Mouse (Mus musculus) MEL-GATA-1-ER (cell line): ENCODE data around the gene Pcyox1.

Source experiments
- DNase-seq: peaks from one replicate; pipeline ENCODE4 v3.0.0-alpha.2; 2012; ENCODE audit warnings: low read depth; ENCODE audit errors: extremely low read depth

Gene Pcyox1

DNA sequence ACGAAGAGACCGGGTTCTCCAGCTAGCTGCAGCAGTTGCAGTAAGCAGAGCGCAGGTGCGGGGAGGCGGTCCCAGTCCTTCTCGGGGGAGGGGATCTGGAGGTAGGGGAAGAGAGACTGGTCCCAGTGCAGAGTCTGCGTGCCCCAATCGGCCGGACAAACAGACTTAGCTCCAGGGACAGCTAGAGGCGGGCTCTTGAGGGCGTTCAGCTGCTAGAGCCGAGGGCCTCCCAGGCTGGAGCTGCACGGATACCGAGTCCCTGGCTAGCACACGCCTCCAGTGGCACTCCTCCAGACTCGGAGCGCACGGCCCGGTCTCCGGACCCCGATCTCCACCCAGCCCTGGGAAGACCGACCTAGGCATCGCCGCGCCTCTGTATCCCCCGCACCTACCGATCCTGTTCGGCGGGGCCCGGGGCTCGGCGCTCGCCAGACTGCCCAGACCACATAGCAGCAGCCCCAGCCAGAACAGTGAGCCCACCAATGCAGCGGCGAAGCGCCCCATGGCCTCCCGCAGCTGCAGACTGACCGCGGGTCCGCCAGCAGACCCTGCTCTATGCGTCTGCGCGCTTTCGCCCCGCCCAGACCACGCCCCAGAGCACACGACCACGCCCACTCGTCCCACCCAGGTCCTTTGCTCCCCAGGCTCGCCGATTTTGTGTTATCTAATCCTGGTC, at the start of gene Pcyox1:
Gene Pcyox1 (minus strand): TSS at position 574 of the 676 bp plus-strand sequence.
- DNase-seq, result no peak

DNA sequence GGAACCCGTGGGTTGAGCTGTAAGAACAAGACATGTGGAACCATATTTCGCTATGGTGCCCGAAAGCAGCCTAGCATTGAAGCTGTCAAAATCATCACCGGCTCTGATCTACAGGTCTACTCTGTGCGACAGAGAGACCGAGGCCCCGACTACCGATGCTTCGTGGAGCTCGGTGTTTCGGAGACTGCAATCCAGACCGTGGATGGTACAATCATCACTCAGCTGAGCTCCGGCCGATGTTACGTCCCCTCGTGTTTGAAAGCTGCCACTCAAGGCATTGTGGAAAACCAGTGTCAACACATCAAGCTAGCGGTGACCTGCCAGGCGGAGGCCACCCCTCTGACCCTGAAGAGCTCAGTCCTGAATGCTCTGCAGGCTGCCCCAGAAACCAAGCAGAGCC, 48.6 kb upstream of the Pcyox1 start:
- no peak for DNase-seq

DNA sequence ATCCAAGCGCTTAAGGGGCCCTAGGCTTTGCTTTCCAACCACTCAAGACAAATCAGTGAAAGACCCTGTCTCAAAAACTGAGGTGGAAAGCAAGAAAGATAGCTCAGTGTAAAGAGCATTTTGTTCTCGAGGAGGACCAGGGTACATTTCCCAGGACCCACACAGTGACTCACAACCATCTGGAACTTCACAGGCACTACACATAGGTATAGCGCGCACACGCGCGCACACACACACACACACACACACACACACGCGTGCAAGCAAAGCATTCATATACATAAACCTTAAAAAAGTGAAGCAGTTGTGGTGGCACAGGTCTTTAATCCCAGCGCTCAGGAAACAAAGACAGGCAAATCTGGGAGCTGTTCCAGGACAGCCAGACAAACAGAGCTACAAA, 44.6 kb upstream of the Pcyox1 start:
- DNase-seq, result no peak

DNA sequence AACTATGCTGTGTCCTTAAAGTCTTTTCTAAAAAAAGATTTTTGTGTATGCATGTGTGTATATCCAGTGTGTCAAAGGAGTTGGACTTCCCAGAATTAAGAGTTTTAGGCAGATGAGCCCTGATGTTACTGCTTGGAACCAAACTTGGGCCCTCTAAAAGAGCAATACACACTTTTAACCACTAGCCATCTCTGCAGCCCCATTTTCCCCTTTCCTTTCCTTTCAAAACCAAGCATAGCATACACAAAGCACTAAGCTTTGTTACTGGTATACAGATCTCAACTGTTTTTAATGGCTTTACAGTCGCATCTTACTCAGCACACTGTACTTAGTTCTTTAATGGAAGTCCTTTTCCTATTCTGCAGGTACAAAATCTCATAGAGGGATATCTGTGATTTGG, 42.6 kb upstream of the Pcyox1 start:
- peak; percentile 7 for DNase-seq

DNA sequence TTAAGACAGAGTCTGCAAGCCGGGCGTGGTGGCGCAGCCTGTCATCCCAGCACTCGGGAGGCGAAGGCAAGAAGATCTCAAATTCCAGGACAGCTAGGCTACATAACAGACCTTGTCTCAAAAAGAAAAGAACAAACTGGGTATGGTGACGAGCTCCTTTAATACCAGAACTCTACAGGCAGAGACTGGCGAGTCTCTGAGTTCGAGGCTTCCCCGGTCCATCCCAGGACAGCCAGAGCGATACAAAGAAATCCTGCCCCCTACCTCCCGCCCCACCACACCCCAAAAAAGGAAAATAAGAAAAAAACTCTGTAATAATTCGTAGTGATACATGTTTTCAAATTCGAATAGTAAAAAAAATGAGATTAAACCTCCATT, 42.2 kb upstream of the Pcyox1 start:
- DNase-seq, result peak; percentile 13

DNA sequence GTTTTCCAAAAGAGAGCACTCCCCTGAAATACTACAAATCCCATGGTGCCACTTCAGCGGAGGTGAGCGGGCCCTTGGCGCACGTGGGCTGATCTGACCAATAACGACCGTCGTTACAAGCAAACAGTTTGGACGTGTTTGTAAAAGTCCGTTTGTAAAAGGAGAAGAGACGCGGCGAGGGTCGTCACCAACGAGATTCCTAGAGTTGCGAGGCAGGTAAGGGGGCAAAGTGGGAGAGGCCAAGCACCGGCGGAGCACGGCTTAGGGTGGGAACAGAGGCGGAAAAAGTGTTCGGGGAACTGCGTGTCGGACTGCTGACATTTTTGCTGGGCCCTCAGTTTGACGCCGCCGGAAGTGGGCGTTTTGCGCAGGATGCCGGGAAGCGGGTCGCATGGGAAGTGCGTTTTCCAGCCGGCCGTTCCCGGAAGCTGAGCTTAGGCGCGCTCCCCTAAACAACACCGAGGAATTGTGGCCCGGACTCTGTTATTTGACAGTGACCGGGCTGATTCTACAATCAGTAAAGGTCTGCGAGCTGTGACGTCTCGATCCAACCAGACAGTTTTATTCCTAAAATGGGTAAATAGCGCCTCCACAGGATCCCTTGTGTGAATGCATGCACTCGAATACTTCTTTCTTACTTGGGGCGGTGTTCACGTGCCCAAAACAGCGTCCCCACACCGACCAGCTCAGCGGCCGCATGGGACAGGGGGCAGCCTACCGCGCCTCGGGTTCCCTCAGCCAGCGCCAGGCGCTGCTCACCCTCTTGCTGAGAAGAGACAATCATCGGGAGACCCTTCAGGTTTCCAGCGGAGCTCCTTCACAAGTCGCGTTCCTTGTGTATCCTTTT, 41.5 kb upstream of the Pcyox1 start, which contains the start of gene C87436:
Gene C87436 (plus strand): TSS at position 103 of the 847 bp plus-strand sequence.
- peak; percentile 93 for DNase-seq

DNA sequence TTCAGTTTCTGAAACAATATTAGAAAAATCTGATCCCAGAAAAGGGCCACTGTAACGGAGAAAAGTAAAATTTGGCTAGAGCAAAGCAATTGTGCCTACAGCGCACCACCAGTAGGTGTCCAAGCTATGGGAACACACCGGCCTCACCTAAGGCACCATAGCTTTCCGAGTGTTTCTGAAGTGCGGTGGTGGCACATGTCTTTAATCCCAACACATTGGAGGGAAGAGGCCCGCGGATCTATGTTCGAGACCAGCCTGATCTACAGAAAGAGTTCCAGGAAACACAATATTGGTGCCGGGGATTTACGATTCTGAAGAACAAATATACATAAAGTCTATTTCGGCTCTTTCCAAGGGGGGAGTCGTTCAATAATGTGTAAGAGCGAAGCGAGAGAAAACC, 40.8 kb upstream of the Pcyox1 start:
- DNase-seq, result peak; percentile 24

DNA sequence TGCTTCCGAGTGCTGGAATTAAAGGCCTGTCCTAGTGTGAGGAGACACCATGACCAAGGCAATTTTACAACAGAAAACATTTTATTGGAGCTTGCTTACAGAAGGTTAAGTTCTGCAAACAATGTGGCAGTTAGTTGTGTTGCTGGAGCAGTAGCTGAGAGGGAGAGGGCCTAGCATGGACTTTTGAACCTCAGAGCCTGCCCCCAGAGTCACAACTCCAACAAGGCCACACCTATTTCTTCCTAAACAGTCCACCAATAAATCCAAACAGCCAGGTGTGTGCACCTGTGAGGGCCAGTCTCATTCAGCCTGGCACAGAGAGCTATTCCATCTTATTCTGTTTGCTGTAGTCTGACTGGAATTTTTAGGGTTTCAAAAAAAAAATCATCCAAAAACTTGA, 36.7 kb upstream of the Pcyox1 start:
- no peak for DNase-seq

DNA sequence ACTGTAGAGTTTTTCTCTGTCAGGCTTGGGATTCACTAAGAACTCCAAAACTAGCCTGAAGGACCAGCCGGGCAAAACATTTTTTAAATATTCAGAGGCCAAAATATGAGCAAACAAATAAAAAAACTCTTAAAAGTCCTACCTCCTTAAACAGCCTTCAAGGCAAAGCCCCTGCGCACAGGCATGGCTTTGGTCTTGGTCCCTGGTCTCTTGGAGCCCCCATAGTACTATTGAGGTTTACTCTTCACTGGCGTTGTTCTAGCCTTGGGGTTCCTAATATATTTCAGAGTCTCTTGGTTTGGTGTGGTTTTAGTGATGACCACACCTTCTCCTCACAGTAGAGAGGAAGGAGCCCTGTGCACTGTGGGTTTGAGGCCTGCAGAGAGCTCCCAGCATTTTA, 34.6 kb upstream of the Pcyox1 start:
- no peak for DNase-seq

DNA sequence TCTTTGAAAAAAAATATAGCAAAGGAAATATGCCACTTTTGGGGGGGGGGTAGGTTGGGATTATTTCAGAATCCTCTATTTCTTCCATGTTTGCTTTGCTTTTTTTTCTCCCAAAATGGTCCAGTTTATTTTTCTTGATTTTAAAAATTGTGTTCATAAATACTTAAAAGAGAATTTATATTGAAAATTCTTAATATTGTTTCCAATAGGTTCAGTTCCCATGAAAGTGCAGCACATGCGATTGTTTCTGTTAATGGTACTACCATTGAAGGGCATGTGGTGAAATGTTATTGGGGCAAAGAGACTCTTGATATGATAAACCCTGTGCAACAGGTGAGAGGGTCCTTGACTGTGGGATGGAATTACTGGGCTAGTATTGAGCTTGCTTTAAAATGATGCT, 29.4 kb upstream of the Pcyox1 start, which contains the start of gene Gm44790:
Gene Gm44790 (plus strand): TSS at position 301 of the 400 bp plus-strand sequence.
- no peak for DNase-seq

DNA sequence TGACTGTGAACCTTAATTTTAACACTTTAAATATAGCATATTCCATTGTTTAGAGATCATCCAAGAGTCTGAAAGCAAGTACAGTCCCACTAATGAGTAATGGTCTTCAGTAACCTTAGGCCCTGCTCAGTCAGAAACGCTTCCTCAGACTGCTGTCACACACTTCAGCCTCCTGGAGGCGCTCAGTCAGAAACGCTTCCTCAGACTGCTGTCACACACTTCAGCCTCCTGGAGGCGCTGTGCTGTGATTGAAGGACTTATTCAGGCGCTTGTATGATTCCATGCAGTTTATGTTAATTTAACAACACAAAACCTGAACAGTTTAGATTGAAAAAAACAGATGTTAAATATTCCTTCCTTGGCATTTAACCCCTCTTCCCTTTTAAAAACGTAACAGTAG, 23.5 kb upstream of the Pcyox1 start:
- peak; percentile 32 for DNase-seq

DNA sequence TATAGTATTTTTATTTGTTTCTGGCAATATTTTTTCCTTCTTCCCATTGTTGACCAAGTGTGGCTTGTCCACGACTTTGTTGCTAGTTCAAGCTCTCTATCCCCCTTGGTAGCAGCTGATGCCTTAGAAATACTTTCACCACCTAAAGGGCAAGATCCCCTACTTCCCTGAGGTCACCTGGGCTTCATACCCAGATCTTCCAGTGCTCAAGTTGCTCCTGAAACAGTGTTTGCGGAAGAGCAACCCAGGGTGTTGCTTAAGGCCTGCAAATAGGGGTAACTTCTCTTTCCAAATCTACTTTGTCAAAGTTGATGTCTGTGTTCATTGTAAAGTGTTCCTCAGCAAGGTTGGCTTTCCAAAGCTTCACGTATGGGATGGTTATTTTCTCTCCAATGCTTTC, 22.3 kb upstream of the Pcyox1 start:
- no peak for DNase-seq

DNA sequence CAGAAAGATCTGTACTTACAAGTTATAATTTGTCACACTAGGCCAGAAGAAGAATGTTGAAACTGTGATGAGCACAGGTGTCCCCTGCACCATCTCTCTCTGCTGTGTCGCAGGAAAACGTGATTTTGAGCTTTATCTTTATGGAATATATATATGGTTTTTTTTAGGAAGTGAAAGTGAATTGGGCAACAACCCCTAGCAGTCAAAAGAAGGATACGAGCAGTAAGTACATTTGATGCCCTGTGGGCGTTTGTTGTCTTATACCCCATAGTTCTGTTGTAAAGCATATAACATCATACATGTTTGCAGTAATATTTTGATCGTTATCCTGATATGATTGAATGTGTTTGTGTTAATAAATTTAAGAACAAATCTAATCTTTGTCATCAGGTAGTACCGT, 21.8 kb upstream of the Pcyox1 start:
- no peak for DNase-seq

DNA sequence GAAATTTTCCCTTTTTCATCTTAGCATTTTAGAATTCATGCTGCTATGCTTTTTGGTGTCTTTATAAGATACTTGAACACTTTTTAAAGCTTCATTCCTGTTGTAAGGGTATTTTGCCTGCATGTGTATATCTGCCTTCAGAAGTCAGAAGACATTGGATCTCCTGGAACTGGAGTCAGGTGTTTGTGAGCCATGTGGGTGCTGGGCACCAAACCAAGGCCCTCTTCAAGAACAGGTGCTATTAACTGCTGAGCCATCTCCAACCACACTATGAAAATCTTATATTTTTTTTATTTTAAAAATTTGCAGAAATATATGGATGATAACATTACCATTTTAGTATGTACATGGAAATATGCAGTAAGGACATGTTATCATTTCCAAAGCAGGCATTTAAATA, 9.4 kb upstream of the Pcyox1 start:
- no peak for DNase-seq

DNA sequence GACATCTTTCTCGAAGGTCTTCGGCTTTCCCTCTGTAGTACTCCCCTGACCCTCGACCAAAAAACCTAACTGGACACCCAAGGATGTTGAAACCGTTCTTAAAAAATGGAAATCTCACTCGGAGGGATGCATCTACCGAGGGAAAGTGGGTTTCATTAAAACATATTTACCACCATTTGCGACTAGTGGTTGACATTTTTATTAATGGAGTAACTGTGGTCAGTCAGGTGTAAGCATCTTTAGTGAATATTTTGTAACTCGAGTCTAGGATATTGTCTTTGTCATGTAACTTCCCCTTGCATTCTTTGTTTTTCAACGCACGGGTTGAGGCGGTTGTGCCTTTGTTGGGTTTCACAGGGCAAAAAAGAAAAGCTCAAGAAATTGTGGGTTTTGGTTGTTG, 8.0 kb upstream of the Pcyox1 start:
- no peak for DNase-seq

DNA sequence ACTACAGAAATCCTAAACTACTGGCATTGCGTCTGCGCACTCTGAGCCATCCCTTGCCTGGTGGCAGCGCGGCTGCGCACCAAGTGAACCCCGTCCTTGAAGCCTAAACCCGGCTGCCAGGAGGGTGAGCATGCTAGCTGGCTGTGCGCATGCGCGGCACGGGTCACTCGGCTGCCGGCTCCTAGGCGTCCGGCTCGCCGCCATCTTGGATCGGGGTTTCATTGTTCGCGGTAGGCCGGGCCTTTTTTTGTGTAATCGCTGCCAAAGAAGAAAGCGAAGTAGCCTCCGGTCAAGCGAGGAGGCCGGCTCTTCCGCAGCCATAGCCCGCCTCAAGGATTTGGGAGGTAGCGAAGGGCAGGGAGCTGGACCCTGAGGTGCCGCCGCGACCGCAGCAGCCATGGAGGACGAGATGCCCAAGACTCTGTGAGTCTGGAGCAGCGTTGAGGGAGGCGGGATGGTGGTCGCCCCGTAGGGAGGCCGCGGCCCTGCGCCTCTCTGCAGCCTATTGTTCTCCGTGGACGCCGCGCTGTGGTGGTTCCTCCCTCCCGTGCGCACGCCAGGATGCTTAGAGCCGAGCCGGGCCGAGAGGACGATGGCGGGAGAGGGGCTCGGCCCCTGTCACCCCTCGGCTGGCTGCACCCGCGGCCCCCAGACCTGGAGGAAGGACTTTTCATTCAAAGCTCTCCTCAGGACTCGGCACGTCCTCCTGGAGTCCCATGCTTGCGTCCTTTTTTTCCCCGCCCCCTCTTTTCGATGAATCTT, 7.3 kb upstream of the Pcyox1 start, which contains the start of gene Tia1:
Gene Tia1 (plus strand): TSS at position 120 of the 762 bp plus-strand sequence.
- peak; percentile 90 for DNase-seq

DNA sequence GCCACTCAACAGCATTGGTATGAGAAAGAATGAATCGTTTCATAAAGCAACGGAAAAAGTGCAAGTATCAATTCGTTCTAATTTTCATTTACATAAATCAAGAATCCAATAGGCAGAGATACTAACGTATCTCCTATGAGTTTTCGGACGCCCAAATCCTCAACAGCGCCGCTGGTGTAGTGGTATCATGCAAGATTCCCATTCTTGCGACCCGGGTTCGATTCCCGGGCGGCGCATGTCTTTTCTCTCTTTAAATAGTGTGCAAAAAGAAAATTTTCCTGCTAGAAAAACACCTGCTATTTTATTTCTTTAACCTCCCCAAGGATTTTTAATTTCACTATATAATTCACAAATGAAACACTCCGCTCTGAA, 6.8 kb upstream of the Pcyox1 start:
- no peak for DNase-seq

DNA sequence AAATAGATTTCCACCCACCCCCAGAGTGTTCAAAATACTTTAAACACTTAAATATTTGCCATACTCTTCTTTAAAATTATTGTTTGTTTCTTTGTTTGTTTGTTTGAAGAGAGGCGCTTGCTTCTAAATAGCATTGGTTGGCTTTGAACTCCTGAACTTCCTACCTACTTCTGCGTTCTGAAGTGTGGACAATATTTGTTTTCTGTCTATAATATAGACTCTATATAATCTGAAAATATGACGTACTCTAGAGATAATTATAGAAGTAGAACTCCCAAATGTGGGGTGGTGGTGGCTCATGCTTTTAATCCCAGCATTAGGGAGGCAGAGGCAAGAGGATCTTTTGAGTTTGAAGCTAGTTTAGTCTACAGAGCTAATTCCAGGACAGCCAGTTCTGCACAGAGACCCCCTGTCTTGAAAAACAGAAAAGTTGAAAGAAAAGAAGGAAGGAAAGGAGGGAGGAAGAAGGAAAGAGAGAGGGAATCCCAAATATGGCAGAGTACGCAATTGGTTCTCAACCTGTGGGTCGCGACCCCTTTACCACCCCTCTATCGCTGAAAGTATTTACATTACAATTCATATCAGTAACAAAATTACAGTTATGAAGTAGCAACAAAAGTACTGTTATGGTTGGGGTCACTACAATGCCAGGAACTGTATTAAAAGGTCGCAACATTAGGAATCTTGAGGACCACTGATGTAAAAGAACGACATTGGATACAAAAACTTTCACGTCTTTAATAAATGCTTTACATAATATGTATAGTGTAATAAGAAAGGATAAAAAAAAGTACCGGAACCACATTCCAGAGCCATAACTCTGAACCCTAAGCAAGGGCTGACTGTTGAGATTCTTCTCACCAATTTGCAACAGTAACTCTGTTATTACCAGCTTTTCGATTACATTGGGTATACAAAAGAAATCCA, 6.0 kb upstream of the Pcyox1 start:
- DNase-seq, result no peak

DNA sequence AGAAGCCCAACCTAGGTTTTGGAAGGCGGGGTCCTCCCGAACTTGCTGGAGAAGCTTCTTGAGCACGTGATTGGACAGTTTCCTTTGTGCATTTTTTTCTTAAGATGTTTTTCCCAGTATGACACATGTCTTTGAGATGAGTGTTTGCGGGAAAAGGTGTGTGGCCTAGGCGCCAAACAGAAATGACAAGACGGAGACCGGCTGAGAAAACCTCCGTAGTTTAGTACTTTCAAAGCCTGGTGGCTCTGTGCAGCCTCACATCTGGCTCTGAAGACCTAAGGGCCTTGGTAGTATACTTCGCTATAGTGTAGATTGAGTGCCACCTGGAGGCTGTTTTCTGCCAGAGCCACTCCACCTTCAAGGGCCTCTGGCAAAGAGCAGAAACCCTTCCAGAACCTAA, 4.0 kb upstream of the Pcyox1 start:
- peak; percentile 80 for DNase-seq

DNA sequence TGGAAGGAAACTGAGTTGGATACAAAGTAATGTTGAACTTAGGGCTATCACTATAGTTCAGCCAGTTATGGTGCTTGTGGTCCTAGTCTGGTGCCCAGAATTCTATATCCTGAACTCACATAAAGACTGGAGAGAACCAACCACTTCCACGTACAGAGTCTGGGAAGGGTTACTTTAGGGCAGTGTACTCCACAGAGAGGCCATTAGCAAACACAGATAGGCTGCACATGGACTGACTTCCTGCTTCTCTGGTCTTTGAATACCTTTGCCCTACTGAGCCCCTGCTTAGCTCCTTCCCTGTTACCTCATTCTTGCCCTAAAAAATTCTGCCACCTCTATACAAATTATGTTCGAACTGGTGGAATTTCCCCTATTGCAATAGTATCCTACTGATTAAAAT, 3.0 kb upstream of the Pcyox1 start:
- DNase-seq, result no peak

DNA sequence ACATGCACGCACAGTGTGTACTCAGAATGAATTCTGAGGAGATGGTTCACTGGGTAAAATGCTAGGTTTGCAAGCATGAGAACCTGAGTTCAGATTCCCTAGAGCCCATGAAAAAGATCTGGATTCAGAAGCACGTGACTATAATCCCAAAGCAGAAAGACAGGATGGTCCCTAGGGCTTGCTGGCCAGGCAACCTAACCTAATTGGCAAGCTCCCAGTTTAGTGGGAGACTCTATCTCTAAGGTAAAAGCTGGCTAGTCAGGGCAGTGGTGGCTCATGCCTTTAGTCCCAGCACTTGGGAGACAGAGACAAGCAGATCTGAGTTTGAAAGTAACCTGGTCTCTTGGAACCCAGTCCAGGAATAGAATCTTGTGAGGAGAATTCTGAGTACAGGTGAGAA, 2.0 kb upstream of the Pcyox1 start:
- DNase-seq, result no peak
